Mouse (Mus musculus): Measurements from ENCODE around the gene Cdh10. TPM values are rescaled to one million over a fixed set of nuclear protein-coding genes. Genes with fewer than 3 reads are reported as not detected.

Cdh10 gene
- total RNA-seq (2014; rRNA removed; ENCODE audit: low replicate concordance) (0.46 and 0.53 TPM in 2 replicates), polyA plus RNA-seq (2015; fragmentation: Nextera tagmentation; extraction: Ambion mirVana) (0.27 and 0.52 TPM in 2 replicates)

DNA sequence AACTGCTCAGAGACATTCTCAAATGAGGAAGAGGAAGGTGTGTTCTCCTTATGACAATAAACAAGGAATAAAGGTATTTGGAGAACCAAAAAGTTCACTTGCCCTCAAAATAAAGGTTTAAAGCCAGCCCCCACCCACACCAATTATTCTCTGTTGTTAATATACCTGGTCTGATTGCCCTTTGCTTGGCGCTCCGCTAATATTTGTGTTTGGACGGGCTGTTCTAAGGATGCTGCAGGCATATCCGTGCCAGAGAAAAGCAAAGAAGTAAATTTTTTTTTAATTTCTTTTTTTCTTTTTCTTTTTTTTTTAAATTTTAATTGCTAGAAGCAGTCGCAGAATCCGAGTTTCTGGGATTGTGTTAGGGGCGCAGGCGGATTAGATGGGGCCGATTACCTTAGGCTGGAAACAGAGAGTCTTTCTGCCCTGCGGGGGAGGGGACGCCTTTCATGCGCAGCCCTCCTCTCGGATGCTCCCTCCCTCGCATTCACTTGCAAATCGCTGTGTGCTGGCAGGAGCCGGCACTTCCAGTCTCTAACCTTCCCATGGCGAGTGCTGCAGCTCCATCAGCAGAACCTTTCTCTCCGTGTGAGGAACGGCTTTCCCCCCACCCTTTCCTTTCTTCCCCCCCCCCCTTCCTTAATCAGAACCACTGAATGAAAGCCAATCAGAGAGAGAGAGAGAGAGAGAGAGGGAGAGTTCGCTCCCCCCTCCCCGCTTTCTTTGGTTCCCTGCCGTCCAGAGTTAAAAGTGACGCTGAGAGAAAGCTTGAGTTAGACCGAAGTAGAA, at the start of gene Cdh10:
Cdh10 (plus strand) TSS at position 763 of the 789 bp plus-strand sequence.
- TF ChIP-seq EP300 (IDR thresholded peaks at IDR 0.05; ENCODE audit: low read depth) = no peak
- no peak for TF ChIP-seq CTCF (IDR thresholded peaks at IDR 0.05; ENCODE audit: low read depth)
- H3K36me3 ChIP-seq (replicated peaks; ENCODE audit: control insufficient read depth, insufficient read depth, low read length) = no peaks in the 10 kb centered on the region
- H3K9ac ChIP-seq (replicated peaks; ENCODE audit: low read depth, low read length) = no peak within 1 kb of the TSS; the same call in 1 of the 2 replicates
- DNase-seq (ENCODE audit: low spot score) (peak; percentile 13), ATAC-seq (ENCODE audit: insufficient read depth, low read depth) (no peak)
- H3K4me3 ChIP-seq (ENCODE audit: low read depth, low read length) = peak within 1 kb of the TSS; percentile 44
- H3K4me1 ChIP-seq (ENCODE audit: control insufficient read depth, insufficient read depth) = no peaks in the 10 kb centered on the region
- H3K4me2 ChIP-seq (ENCODE audit: low read depth, low read length) = peak within 1 kb of the TSS; percentile 66
- no peaks in the 10 kb centered on the region for H3K9me3 ChIP-seq (replicated peaks; ENCODE audit: control insufficient read depth, low read length)
- WGBS = 3% methylated on average over 24 of the region's 24 CpGs
- no peaks in the 10 kb centered on the region; the same call in 1 of the 2 replicates for H3K27me3 ChIP-seq (ENCODE audit: control insufficient read depth, insufficient read depth, low read length)
- H3K27ac ChIP-seq (ENCODE audit: low read depth) = no peak within 1 kb of the TSS

DNA sequence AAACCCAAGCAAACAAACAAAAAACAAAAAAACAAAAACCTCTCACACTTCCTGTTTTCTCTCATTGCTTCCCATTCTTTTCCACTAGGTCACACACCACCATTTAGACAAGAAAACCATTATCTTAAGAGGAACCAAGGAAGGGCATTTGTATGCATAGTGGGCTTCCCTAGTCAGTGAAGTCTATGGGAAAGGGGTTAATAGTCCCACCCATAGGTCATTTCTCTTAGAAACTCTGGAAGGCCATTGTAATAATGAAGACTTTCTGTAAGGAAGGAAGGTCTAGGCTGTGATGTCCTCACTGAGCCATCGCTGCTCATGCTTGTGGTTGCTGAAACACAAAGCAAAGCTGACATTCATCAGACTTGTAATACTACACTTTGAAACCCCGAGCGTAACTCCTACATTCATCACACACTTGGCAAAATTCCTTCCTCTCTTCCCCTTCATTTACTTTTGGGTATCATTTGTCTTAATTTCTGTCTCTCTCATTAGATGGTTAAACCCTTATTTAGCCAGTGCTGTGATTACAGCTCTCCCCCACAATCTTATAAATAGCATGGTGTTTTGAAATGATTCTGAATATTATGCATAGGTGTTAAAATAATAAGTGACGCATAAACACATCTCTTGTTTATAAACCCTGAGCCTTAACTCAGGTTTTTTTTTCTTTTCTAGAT, 9.5 kb upstream of the Cdh10 start:
- Histone ChIP-seq H3K4me2 (ENCODE audit: low read depth, low read length) (no peak overlapping the region), H3K9me3 (replicated peaks; ENCODE audit: control insufficient read depth, low read length) (no peaks in the 10 kb centered on the region), H3K4me1 (ENCODE audit: control insufficient read depth, insufficient read depth) (no peaks in the 10 kb centered on the region), H3K27ac (ENCODE audit: low read depth) (no peak overlapping the region), H3K36me3 (replicated peaks; ENCODE audit: control insufficient read depth, insufficient read depth, low read length) (no peaks in the 10 kb centered on the region), H3K9ac (replicated peaks; ENCODE audit: low read depth, low read length) (no peak overlapping the region), H3K27me3 (ENCODE audit: control insufficient read depth, insufficient read depth, low read length) (no peaks in the 10 kb centered on the region), H3K4me3 (ENCODE audit: low read depth, low read length) (no peak overlapping the region)
- DNase-seq (ENCODE audit: low spot score) (no peak), ATAC-seq (ENCODE audit: insufficient read depth, low read depth) (no peak)
- TF ChIP-seq EP300 (IDR thresholded peaks at IDR 0.05; ENCODE audit: low read depth) (no peak), CTCF (IDR thresholded peaks at IDR 0.05; ENCODE audit: low read depth) (no peak)
- 78% methylated on average over 4 of the region's 4 CpGs for WGBS

DNA sequence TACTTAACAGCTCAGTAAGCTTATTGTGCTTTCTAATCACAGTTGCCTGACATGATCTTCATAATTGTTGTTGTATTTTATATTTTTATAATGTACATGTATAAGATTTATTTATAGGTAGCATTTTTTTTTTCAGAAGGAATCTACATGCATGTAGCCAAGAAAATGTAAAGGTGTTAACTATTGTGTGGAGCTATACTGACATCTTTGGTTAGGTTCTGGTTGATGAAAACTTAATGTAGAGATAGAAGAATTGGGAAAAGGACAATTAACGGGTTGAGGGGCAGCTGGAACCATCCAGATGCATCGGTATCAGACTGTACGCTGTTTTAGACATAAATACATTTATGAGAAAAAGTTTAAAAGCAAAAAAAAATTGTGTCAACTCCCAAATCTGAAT, 1.0 kb upstream of the Cdh10 start:
- Histone ChIP-seq H3K4me2 (ENCODE audit: low read depth, low read length) (no peak overlapping the region), H3K9ac (replicated peaks; ENCODE audit: low read depth, low read length) (no peak overlapping the region), H3K27ac (ENCODE audit: low read depth) (no peak overlapping the region), H3K9me3 (replicated peaks; ENCODE audit: control insufficient read depth, low read length) (no peaks in the 10 kb centered on the region), H3K4me3 (ENCODE audit: low read depth, low read length) (no peak overlapping the region), H3K4me1 (ENCODE audit: control insufficient read depth, insufficient read depth) (no peaks in the 10 kb centered on the region), H3K36me3 (replicated peaks; ENCODE audit: control insufficient read depth, insufficient read depth, low read length) (no peaks in the 10 kb centered on the region), H3K27me3 (ENCODE audit: control insufficient read depth, insufficient read depth, low read length) (no peaks in the 10 kb centered on the region; the same call in 1 of the 2 replicates)
- TF ChIP-seq EP300 (IDR thresholded peaks at IDR 0.05; ENCODE audit: low read depth) (no peak), CTCF (IDR thresholded peaks at IDR 0.05; ENCODE audit: low read depth) (no peak)
- ATAC-seq (ENCODE audit: insufficient read depth, low read depth) = no peak
- 71% methylated on average over 3 of the region's 3 CpGs for WGBS
- DNase-seq (ENCODE audit: low spot score) = no peak

DNA sequence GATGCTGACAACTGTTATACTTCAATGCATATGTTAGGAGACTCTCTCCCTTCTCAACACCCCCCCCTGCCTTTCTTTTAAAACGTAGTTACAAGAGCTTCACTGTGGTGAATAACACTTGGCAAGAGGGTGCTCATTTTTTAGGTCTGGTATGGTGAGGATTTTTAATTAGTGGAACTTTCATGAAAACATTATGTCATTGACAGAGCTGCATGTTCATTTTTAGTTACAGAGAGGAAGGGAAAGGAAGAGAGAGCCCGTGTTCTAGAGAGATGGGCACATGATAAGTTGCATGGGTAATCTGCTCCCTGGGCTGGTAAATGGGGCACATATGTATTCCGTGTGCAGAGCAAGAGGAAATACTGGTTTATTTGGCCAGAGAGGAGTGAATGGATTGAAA, 1.5 kb downstream of the Cdh10 start:
- ATAC-seq (ENCODE audit: insufficient read depth, low read depth) (no peak), DNase-seq (ENCODE audit: low spot score) (no peak)
- Histone ChIP-seq H3K27ac (ENCODE audit: low read depth) (no peak overlapping the region), H3K4me1 (ENCODE audit: control insufficient read depth, insufficient read depth) (no peaks in the 10 kb centered on the region), H3K4me3 (ENCODE audit: low read depth, low read length) (no peak overlapping the region), H3K9me3 (replicated peaks; ENCODE audit: control insufficient read depth, low read length) (no peaks in the 10 kb centered on the region), H3K27me3 (ENCODE audit: control insufficient read depth, insufficient read depth, low read length) (no peaks in the 10 kb centered on the region; the same call in 1 of the 2 replicates), H3K4me2 (ENCODE audit: low read depth, low read length) (no peak overlapping the region), H3K36me3 (replicated peaks; ENCODE audit: control insufficient read depth, insufficient read depth, low read length) (no peaks in the 10 kb centered on the region), H3K9ac (replicated peaks; ENCODE audit: low read depth, low read length) (no peak overlapping the region)
- WGBS = 29% methylated on average over 3 of the region's 3 CpGs
- TF ChIP-seq CTCF (IDR thresholded peaks at IDR 0.05; ENCODE audit: low read depth) (no peak), EP300 (IDR thresholded peaks at IDR 0.05; ENCODE audit: low read depth) (no peak)

DNA sequence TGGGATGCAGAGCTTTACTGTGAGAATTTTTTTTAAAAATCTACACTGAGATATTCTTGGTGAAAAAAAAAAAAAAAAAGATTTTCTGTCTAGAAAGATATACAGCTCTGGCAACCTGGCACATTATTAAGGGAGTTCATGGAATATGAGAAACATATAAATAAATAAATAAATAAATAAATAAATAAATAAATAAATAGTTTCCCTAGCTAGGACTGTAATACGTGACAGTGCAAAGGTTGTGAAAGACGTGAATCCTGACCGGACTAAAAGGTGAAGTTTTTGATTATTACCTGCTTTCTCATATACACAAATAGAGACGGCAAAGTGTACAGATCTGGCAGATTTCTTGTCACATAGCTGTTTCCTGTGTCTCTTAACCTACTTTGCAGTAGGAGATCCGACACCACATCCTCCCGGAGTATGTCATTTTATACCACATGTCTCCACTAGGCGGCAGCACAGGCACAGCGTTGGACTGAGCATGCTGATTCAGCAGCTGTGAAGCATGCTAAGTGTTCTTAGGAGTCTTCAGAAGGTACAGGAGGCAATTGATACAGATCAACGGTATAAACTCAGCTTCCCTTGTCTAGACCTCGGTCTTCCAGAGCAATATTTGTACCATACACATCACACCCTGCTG, 2.5 kb downstream of the Cdh10 start:
- WGBS = 21% methylated on average over 10 of the region's 10 CpGs
- no peak overlapping the region for H3K4me2 ChIP-seq (ENCODE audit: low read depth, low read length)
- peak; percentile 60; the same call in 1 of the 2 replicates for ATAC-seq (ENCODE audit: insufficient read depth, low read depth)

More for the DNA sequence above, 2.5 kb downstream of the Cdh10 start:
- H3K4me1 ChIP-seq (ENCODE audit: control insufficient read depth, insufficient read depth) = no peaks in the 10 kb centered on the region
- TF ChIP-seq CTCF (IDR thresholded peaks at IDR 0.05; ENCODE audit: low read depth) = peak; percentile 92
- TF ChIP-seq EP300 (IDR thresholded peaks at IDR 0.05; ENCODE audit: low read depth) = no peak
- DNase-seq (ENCODE audit: low spot score) = peak; percentile 59
- no peak overlapping the region for H3K9ac ChIP-seq (replicated peaks; ENCODE audit: low read depth, low read length)
- no peaks in the 10 kb centered on the region; the same call in 1 of the 2 replicates for H3K27me3 ChIP-seq (ENCODE audit: control insufficient read depth, insufficient read depth, low read length)
- H3K36me3 ChIP-seq (replicated peaks; ENCODE audit: control insufficient read depth, insufficient read depth, low read length) = no peaks in the 10 kb centered on the region
- H3K27ac ChIP-seq (ENCODE audit: low read depth) = no peak overlapping the region
- no peaks in the 10 kb centered on the region for H3K9me3 ChIP-seq (replicated peaks; ENCODE audit: control insufficient read depth, low read length)
- H3K4me3 ChIP-seq (ENCODE audit: low read depth, low read length) = no peak overlapping the region
